Mouse (Mus musculus) ES-Bruce4 (cell line): Measurements from ENCODE around the gene Tacr2.

Experiments
- CTCF ChIP-seq: IDR thresholded peaks from one replicate; pipeline ENCODE4 v1.8.1; 2011; ENCODE audit warnings: low read depth, low read length
- EP300 ChIP-seq: IDR thresholded peaks from 2 replicates; pipeline ENCODE4 v1.6.1; 2011; ENCODE audit warnings: low read depth, low read length; ENCODE audit not compliant: insufficient read depth

GRCm38 (mm10) chr10:62300006-62300827 is 48.0 kb downstream of the Tacr2 start:
- TF ChIP-seq EP300 (no peak), CTCF (no peak)
